Mouse (Mus musculus) c-Kit-positive CD71-positive TER-119-negative erythroid progenitor cells, embryonic 14.5 days (primary cell): Measurements from ENCODE around the gene Ucn2.

Source experiments
- DNase-seq: peaks from one replicate; pipeline ENCODE4 v3.0.0-alpha.2; 2013; ENCODE audit warnings: low read depth

Ucn2 gene

GRCm38 (mm10) chr9:109031001-109031400 is 45.2 kb downstream of the Ucn2 start:
- DNase-seq = no peak

- DNase-seq = no peak
Observed at GRCm38 (mm10) chr9:109031686-109032085, 45.9 kb downstream of the Ucn2 start.

GRCm38 (mm10) chr9:109032435-109032834 is 46.6 kb downstream of the Ucn2 start:
- DNase-seq = no peak
